Mouse (Mus musculus): ENCODE results near the gene Gnb1.

DNA sequence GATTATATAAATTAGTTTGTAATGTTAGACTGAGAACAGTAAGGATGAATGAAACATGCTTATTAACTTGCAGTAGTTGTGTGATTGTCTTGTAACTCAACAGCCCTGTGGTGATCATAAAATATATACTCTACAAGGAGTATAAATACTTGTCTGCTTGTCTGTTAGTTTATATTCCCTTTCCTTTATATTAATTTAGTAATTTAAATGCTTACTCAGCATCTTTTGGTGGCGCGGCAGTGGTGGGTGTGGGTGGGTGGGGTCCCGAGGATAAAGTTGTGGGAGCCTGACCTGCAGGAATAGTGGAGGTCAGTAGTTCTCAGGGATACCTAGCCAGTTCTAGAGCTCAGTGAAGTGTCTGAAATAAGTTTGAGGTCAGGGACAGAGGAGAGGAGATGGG lies 6.8 kb downstream of the Gnb1 start:
- TF ChIP-seq CTCF (IDR thresholded peaks at IDR 0.05; ENCODE audit: extremely low read depth, insufficient read length, insufficient replicate concordance, low read depth, low read length) (no peak), POLR2A (IDR thresholded peaks at IDR 0.05; ENCODE audit: low read depth, low read length) (no peak)
